Mouse (Mus musculus) E14TG2a.4 (cell line): ENCODE measurements around the gene Kctd7.

Experiments
- CTCF ChIP-seq: conservative IDR thresholded peaks from 2 replicates; pipeline ENCODE4 v1.5.1; 2014; ENCODE audit warnings: low read length
- NANOG ChIP-seq: IDR thresholded peaks from 2 replicates; pipeline ENCODE4 v1.6.1; 2014; ENCODE audit warnings: borderline replicate concordance, low read length, mixed read lengths
- POU5F1 ChIP-seq: IDR thresholded peaks from 2 replicates; pipeline ENCODE4 v1.6.1; 2014; ENCODE audit warnings: low read length, borderline replicate concordance

DNA sequence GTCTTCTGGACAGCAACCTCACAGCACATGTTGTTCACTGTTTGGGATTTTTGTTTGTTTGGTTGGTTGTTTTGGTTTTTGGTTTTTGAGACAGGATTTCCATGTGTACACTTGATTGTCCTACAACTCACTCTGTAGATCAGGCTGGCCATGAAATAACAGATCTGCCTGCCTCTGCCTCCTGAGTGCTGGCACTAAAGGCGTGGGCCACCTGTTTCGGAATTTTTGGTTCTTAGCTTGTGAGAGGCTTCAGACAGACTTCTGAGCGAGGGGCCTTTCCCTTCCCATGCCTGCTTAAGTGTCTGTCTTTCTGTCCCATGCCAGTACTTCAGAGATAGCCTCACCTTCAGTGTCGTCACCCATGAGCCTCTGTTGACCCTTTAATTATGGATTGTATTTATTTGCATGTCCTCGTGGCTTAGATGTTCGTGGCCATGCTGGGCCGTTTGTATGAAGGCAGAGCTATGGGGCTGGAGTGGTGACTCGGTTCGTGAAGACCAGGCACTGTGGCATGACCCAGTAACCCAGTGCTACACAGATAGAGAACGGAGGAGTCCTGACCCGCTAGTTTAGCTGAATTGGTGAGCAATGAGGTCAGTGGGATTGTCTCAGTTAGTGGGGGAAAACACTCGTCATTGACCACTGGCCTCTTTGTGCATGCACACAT lies 24.5 kb upstream of the Kctd7 start:
- TF ChIP-seq CTCF (no peak), POU5F1 (no peak), NANOG (no peak)
